Mouse (Mus musculus) MEL (cell line): ENCODE data around the gene Gsta3.

ENCODE experiments used
- CTCF ChIP-seq, 3 experiments: IDR thresholded peaks in 2 of 3; conservative IDR thresholded peaks in 1 of 3; 2 replicates each; pipeline ENCODE4 v1.5.1; 2011 to 2012; ENCODE audit warnings: low read length in 3 of 3, low read depth in 2 of 3, mild to moderate bottlenecking in 2 of 3, improper control_type of control experiment in 1 of 3, inconsistent platforms in 1 of 3, mixed read lengths in 1 of 3, moderate library complexity in 1 of 3; ENCODE audit not compliant: control insufficient read depth in 1 of 3, insufficient read depth in 1 of 3, poor library complexity in 1 of 3, severe bottlenecking in 1 of 3
- EP300 ChIP-seq, 2 experiments: IDR thresholded peaks; 2 replicates each; pipeline ENCODE4 v1.6.1; 2011; ENCODE audit warnings: improper control_type of control experiment in 2 of 2, low read length in 2 of 2, low read depth in 1 of 2, mild to moderate bottlenecking in 1 of 2
- ETS1 ChIP-seq: IDR thresholded peaks from 2 replicates; pipeline ENCODE4 v1.6.1; 2012; ENCODE audit warnings: low read depth, mild to moderate bottlenecking, inconsistent platforms, low read length, improper control_type of control experiment, moderate library complexity
- GATA1 ChIP-seq: IDR thresholded peaks from 2 replicates; pipeline ENCODE4 v1.6.1; 2011; ENCODE audit warnings: low read depth, low read length, improper control_type of control experiment
- HCFC1 ChIP-seq: IDR thresholded peaks from 2 replicates; pipeline ENCODE4 v1.6.1; 2012; ENCODE audit warnings: low read depth, mild to moderate bottlenecking, inconsistent platforms, low read length, improper control_type of control experiment, moderate library complexity
- MAX ChIP-seq: IDR thresholded peaks from 2 replicates; pipeline ENCODE4 v1.6.1; 2011; ENCODE audit warnings: low read length, improper control_type of control experiment
- MYC ChIP-seq: IDR thresholded peaks from 2 replicates; pipeline ENCODE4 v1.6.1; 2011; ENCODE audit warnings: low read depth, mild to moderate bottlenecking, low read length, improper control_type of control experiment, moderate library complexity
- POLR2A ChIP-seq, 2 experiments: IDR thresholded peaks; 2 replicates each; pipeline ENCODE4 v1.6.1; 2011 to 2012; ENCODE audit warnings: low read length in 2 of 2, mild to moderate bottlenecking in 2 of 2, control low read depth in 1 of 2, improper control_type of control experiment in 1 of 2, low read depth in 1 of 2, moderate library complexity in 1 of 2; ENCODE audit not compliant: control insufficient read depth in 1 of 2, insufficient read depth in 1 of 2, poor library complexity in 1 of 2
- POLR2AphosphoS5 ChIP-seq: IDR thresholded peaks from 2 replicates; pipeline ENCODE4 v1.6.1; 2012; ENCODE audit warnings: low read depth, borderline replicate concordance, mild to moderate bottlenecking, inconsistent platforms, low read length, moderate library complexity, mixed read lengths
- RAD21 ChIP-seq: IDR thresholded peaks from 2 replicates; pipeline ENCODE4 v1.6.1; 2011; ENCODE audit warnings: mild to moderate bottlenecking, low read depth, low read length, improper control_type of control experiment
- TCF12 ChIP-seq: IDR thresholded peaks from 2 replicates; pipeline ENCODE4 v1.6.1; 2014; ENCODE audit warnings: low read depth, mild to moderate bottlenecking, inconsistent platforms, low read length, improper control_type of control experiment, moderate library complexity
- UBTF ChIP-seq: IDR thresholded peaks from 2 replicates; pipeline ENCODE4 v1.6.1; 2012; ENCODE audit warnings: low read depth, mild to moderate bottlenecking, inconsistent platforms, low read length, improper control_type of control experiment, moderate library complexity, borderline replicate concordance; ENCODE audit not compliant: insufficient read depth
- ZNF384 ChIP-seq: IDR thresholded peaks from 2 replicates; pipeline ENCODE4 v1.6.1; 2012; ENCODE audit warnings: low read depth, mild to moderate bottlenecking, inconsistent platforms, low read length, improper control_type of control experiment

DNA sequence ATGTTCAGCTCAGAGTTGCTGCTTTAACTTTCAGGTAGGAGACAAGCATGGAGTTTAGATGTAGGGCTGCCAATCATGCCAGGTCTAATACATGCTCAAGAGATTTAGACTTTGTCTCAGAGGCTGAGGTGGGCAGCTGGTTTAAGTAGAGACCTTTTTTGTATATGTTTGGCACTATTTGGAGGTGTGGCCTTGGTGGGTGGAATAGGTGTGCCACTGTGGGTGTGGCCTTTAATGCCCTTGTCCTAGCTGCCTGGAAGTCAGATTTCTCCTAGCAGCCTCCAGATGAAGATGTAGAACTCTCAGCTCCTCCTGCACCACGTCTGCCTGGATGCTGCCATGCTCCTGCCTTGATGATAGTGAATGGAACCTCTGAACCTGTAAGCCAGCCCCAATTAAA, 52.2 kb downstream of the Gsta3 start:
- TF ChIP-seq CTCF (IDR thresholded peaks at IDR 0.05 in 2 of 3, conservative IDR thresholded peaks at IDR 0.05 in 1 of 3; ENCODE audit: control insufficient read depth in 1 of 3, insufficient read depth in 1 of 3, low read depth in 2 of 3, low read length in 3 of 3, poor library complexity in 1 of 3, severe bottlenecking in 1 of 3) (no peak), EP300 (IDR thresholded peaks at IDR 0.05; ENCODE audit: low read depth in 1 of 2, low read length in 2 of 2) (no peak), ZNF384 (no peak), MYC (no peak), MAX (no peak), RAD21 (no peak), POLR2A (IDR thresholded peaks at IDR 0.05; ENCODE audit: control insufficient read depth in 1 of 2, insufficient read depth in 1 of 2, low read depth in 1 of 2, low read length in 2 of 2, poor library complexity in 1 of 2) (no peak), ETS1 (no peak), TCF12 (no peak), HCFC1 (no peak), GATA1 (no peak), POLR2AphosphoS5 (no peak), UBTF (no peak)
